In the genomic region with DNA sequence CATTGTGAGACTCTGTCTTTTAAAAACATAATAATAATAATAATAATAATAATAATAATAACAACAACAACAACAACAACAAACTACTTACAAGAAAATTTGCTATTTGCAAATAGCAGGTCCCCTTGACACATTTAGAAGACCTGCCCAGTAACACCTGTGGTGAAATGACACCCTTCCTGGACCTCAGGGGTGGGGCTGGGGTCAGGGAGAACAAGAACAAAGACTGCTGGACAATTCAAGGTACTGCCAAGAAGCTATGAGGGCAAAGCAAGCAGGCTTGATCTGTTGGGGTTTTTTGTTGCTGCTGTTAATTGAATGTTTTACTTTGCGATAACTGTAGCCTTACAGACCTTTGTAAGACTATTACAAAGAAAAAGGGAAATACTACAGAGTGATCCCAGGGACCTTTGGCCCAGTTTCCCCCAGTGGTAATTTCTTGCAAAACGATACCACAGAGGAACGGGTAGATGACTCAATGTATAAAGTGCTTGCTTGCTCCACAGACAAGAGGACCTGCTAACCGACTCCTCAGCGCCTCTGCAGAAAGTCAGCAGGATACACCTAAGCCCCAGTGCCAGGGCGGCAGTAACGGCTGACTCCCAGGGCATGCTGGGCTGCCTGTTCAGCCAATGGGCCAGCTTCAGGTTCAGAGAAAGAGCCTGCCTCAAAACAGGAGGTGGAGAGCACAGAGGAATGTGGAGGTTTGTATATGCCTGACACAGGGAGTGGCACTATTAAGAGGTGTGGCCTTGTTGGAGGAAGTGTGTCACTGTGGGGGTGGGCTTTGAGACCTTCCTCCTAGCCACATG, we compare ENCODE assay signal across 11 mouse cellular contexts. TPM values are rescaled to one million over a fixed set of nuclear protein-coding genes. Genes with fewer than 3 reads are reported as not detected.
DNase-seq lines count a peak whose midpoint lies in the region; ATAC-seq and TF ChIP-seq lines count a peak whose summit lies in the region.
"Had no signal": no experiment of that assay in that cellular context is flagged by ENCODE, and none has a peak within 500 bp of the region (broad histone marks: within the 10 kb centered on the region; RNA-seq: fewer than 3 reads in every experiment).

No protein-coding gene starts in this region.

- intact Hi-C loops in left cerebral cortex, postnatal 25 days (cut with DNase I) = no loop called here

- H3K9ac ChIP-seq in liver, adult 2 months (ENCODE audit: low read depth, low read length) = no peak overlapping the region
- no peak overlapping the region for H3K9ac ChIP-seq in liver, embryonic 11.5 days (ENCODE audit: low read depth, low read length)
- peak overlapping the region; percentile 73; the same call in 1 of the 2 replicates for H3K9ac ChIP-seq in ES-E14 (ENCODE audit: insufficient read depth, low read depth, low read length, poor library complexity, severe bottlenecking)
- H3K9ac ChIP-seq in intestine, embryonic 14.5 days (ENCODE audit: low read length) = no peak overlapping the region
- H3K9ac ChIP-seq: midbrain, embryonic 12.5 days had no signal

- H3K27me3 ChIP-seq in liver, adult 2 months (ENCODE audit: control insufficient read depth, insufficient read depth, low read length) = no peaks in the 10 kb centered on the region
- no peaks in the 10 kb centered on the region for H3K27me3 ChIP-seq in liver, embryonic 11.5 days (replicated peaks; ENCODE audit: control insufficient read depth, insufficient read depth, low read length)
- no peaks in the 10 kb centered on the region for H3K27me3 ChIP-seq in intestine, embryonic 14.5 days (replicated peaks; ENCODE audit: control insufficient read depth, insufficient read depth, low read length)
- H3K27me3 ChIP-seq: midbrain, embryonic 12.5 days had no signal

- H3K9me3 ChIP-seq in liver, embryonic 11.5 days (ENCODE audit: control insufficient read depth, low read length) = no peaks in the 10 kb centered on the region
- H3K9me3 ChIP-seq in ES-E14 (ENCODE audit: control insufficient read depth, insufficient read depth, low read depth, low read length) = no peaks in the 10 kb centered on the region
- H3K9me3 ChIP-seq in intestine, embryonic 14.5 days (ENCODE audit: control insufficient read depth, low read length) = no peaks in the 10 kb centered on the region

- H3K27ac ChIP-seq in liver, adult 2 months (replicated peaks; ENCODE audit: insufficient read depth, low read depth, low read length) = peak overlapping the region; percentile 37; the same call in 1 of the 2 replicates
- no peak overlapping the region for H3K27ac ChIP-seq in liver, embryonic 11.5 days (ENCODE audit: low read depth, low read length)
- peak overlapping the region; percentile 93 for H3K27ac ChIP-seq in ES-E14 (ENCODE audit: insufficient read depth, low read depth, low read length, poor library complexity, severe bottlenecking)
- no peak overlapping the region for H3K27ac ChIP-seq in intestine, embryonic 14.5 days (ENCODE audit: low read depth)
- H3K27ac ChIP-seq: midbrain, embryonic 12.5 days had no signal

- 66% methylated on average over 7 of the region's 7 CpGs for WGBS in liver, adult 2 months
- WGBS in liver, embryonic 11.5 days = 73% methylated on average over 7 of the region's 7 CpGs
- 84% methylated on average over 7 of the region's 7 CpGs for WGBS in intestine, embryonic 14.5 days

- no peak for TF ChIP-seq CTCF in liver, adult 2 months (IDR thresholded peaks at IDR 0.05; ENCODE audit: low read depth, low read length)

- no peak for ATAC-seq in liver, embryonic 11.5 days (replicated peaks; ENCODE audit: low FRiP score)
- 0 out of 2 replicates have a peak, but pooled peaks have one; percentile 26 for ATAC-seq in intestine, embryonic 14.5 days (replicated peaks; ENCODE audit: low FRiP score, low TSS enrichment, low read depth)
- peak; percentile 95 for ATAC-seq in megakaryocyte progenitor cell, adult 5-6 weeks (replicated peaks; ENCODE audit: poor library complexity)

- DNase-seq in liver, adult 2 months (ENCODE audit: extremely low read depth, low read depth, low spot score) = peak; percentile 39
- DNase-seq in liver, embryonic 11.5 days (ENCODE audit: low spot score) = no peak
- DNase-seq in ES-E14 (ENCODE audit: low read depth, low spot score) = no peak
- DNase-seq in intestine, embryonic 14.5 days (ENCODE audit: low spot score) = no peak
- DNase-seq in urinary bladder, postnatal 25 days (ENCODE audit: low spot score) = no peak
- no peak for DNase-seq in cerebellum, adult 8-10 months
- no peak for DNase-seq in left cerebral cortex, postnatal 25 days (ENCODE audit: low spot score in 2 of 2)
- DNase-seq: kidney, adult 18-20 months; retina, postnatal 1 day had no signal

- H3K4me3 ChIP-seq in liver, adult 2 months (ENCODE audit: insufficient read depth, low read depth, low read length) = no peak overlapping the region
- no peak overlapping the region for H3K4me3 ChIP-seq in liver, embryonic 11.5 days (ENCODE audit: low read depth, low read length)
- peak overlapping the region; percentile 53 to 70 for H3K4me3 ChIP-seq in ES-E14 (ENCODE audit: insufficient read depth in 1 of 2, low read depth in 1 of 2, low read length in 2 of 2, poor library complexity in 1 of 2, severe bottlenecking in 1 of 2)
- no peak overlapping the region for H3K4me3 ChIP-seq in intestine, embryonic 14.5 days (ENCODE audit: low read depth, low read length)
- H3K4me3 ChIP-seq: midbrain, embryonic 12.5 days had no signal

- in situ Hi-C loops in ES-E14 (cut with MboI; ENCODE audit: low sequenced_read_pairs in 2 of 2, unreplicated experiment in 2 of 2) = no loop called here

- no peak for TF ChIP-seq POLR2A in liver, adult 2 months (IDR thresholded peaks at IDR 0.05; ENCODE audit: extremely low read depth, insufficient read depth, low read length)

- H3K36me3 ChIP-seq in liver, adult 2 months (ENCODE audit: control insufficient read depth, insufficient read depth, low read length) = no peaks in the 10 kb centered on the region
- H3K36me3 ChIP-seq in liver, embryonic 11.5 days (ENCODE audit: control insufficient read depth, insufficient read depth, low read length) = no peaks in the 10 kb centered on the region
- H3K36me3 ChIP-seq in ES-E14 (ENCODE audit: control insufficient read depth, insufficient read depth, low read length, poor library complexity, severe bottlenecking) = no peaks in the 10 kb centered on the region
- no peaks in the 10 kb centered on the region for H3K36me3 ChIP-seq in intestine, embryonic 14.5 days (ENCODE audit: control insufficient read depth, insufficient read depth, low read length)
- H3K36me3 ChIP-seq: midbrain, embryonic 12.5 days had no signal

- no peaks in the 10 kb centered on the region for H3K79me2 ChIP-seq in liver, adult 2 months (ENCODE audit: control insufficient read depth, insufficient read depth, low read length)

- no peak overlapping the region for H3K4me2 ChIP-seq in liver, embryonic 11.5 days
- no peak overlapping the region for H3K4me2 ChIP-seq in intestine, embryonic 14.5 days (ENCODE audit: low read length)
- H3K4me2 ChIP-seq: midbrain, embryonic 12.5 days had no signal

- H3K4me1 ChIP-seq in liver, adult 2 months (ENCODE audit: control insufficient read depth, insufficient read depth, low read length) = no peaks in the 10 kb centered on the region
- no peaks in the 10 kb centered on the region for H3K4me1 ChIP-seq in liver, embryonic 11.5 days (replicated peaks; ENCODE audit: control insufficient read depth, insufficient read depth, low read length)
- H3K4me1 ChIP-seq in ES-E14 (ENCODE audit: control insufficient read depth in 2 of 2, insufficient read depth in 2 of 2, low read length in 2 of 2, poor library complexity in 1 of 2) = peaks cover 15 to 31% of the 10 kb centered on the region in 2 experiments
- no peaks in the 10 kb centered on the region for H3K4me1 ChIP-seq in intestine, embryonic 14.5 days (replicated peaks; ENCODE audit: control insufficient read depth, insufficient read depth, low read length)
- H3K4me1 ChIP-seq: midbrain, embryonic 12.5 days had no signal

TF ChIP-seq in ES-E14, 5 proteins besides CTCF, POLR2A, EP300 and RAD21:
- TF ChIP-seq ZC3H11A (IDR thresholded peaks at IDR 0.05; ENCODE audit: borderline replicate concordance, low read depth, low read length) (no peak), MAFK (IDR thresholded peaks at IDR 0.05; ENCODE audit: insufficient read depth, low read depth, low read length) (no peak), CHD2 (IDR thresholded peaks at IDR 0.05; ENCODE audit: low read depth, low read length) (no peak), HCFC1 (IDR thresholded peaks at IDR 0.05; ENCODE audit: borderline replicate concordance, insufficient read depth, low read length) (no peak), ZNF384 (IDR thresholded peaks at IDR 0.05; ENCODE audit: low read depth, low read length) (no peak)

RNA-seq across cellular contexts. Expression of gene Noct, which starts 14.5 kb away (rescaled TPM):
- 12.0 and 12.1 TPM in 2 replicates for total RNA-seq in liver, adult 2 months (2014; rRNA removed)
- polyA plus RNA-seq in liver, adult 2 months (2012; rRNA removed) = 9.8 and 12.5 TPM in 2 replicates
- polyA plus RNA-seq in liver, embryonic 11.5 days (2014; fragmentation: Nextera tagmentation; extraction: Ambion mirVana) = 29.0 and 30.7 TPM in 2 replicates
- total RNA-seq in ES-E14 (2012; rRNA removed) = 39.3 and 53.4 TPM in 2 replicates
- 7.0 and 7.7 TPM in 2 replicates for polyA plus RNA-seq in intestine, embryonic 14.5 days (2014; fragmentation: Nextera tagmentation; extraction: Ambion mirVana)
- 17.2 and 20.3 TPM in 2 replicates for total RNA-seq in megakaryocyte progenitor cell, adult 5-6 weeks (2015)
- total RNA-seq in megakaryocyte progenitor cell, adult 5-6 weeks (2017) = 6.0 and 7.8 TPM in 2 replicates
- 10 to 100 TPM; 52.3 to 57.2 TPM for total RNA-seq in left cerebral cortex, postnatal 25 days (2021)

Comparison
In these comparisons a context has a peak if more than half of its experiments do, and no peak if none do; other contexts are left out.
1. H3K27ac ChIP-seq: peak in liver, adult 2 months (single experiment) and ES-E14 (single experiment); none in liver, embryonic 11.5 days (single experiment) and intestine, embryonic 14.5 days (single experiment).
2. H3K4me3 ChIP-seq: peak in ES-E14 (2 of 2); none in liver, adult 2 months (single experiment), liver, embryonic 11.5 days (single experiment) and intestine, embryonic 14.5 days (single experiment).